Mouse (Mus musculus) CD4-positive, CD25-positive, alpha-beta regulatory T cell, adult 4 months (primary cell): ENCODE results near the gene Lurap1. TPM values are rescaled to one million over a fixed set of nuclear protein-coding genes. Genes with fewer than 3 reads are reported as not detected.

Source experiments
- ATAC-seq: one replicate; pipeline ENCODE4 v1.8.0; 2017
- polyA plus RNA-seq, 2 experiments: library from polyadenylated mRNA; unstranded; fragments of 100-300 nt; shearing (Covaris generic); gene quantifications; one replicate each; pipeline ENCODE4 v1.2.1; 2017

Lurap1 gene
- polyA plus RNA-seq, 2 experiments from 2014 or later = 0.39 to 0.61 TPM

- ATAC-seq = no peak
These were observed 9.6 kb upstream of the Lurap1 start for GRCm38 (mm10) chr4:116160769-116161168.

GRCm38 (mm10) chr4:116159912-116160311, 8.8 kb upstream of the Lurap1 start:
- ATAC-seq = peak; percentile 83

GRCm38 (mm10) chr4:116157882-116158281, 6.7 kb upstream of the Lurap1 start:
- ATAC-seq = no peak

- ATAC-seq = no peak
These were observed 1.6 kb upstream of the Lurap1 start for GRCm38 (mm10) chr4:116152702-116153101.

- no peak for ATAC-seq
These were observed 296 bp downstream of the Lurap1 start for GRCm38 (mm10) chr4:116150862-116151221.

- ATAC-seq = peak; percentile 92
These were observed 829 bp downstream of the Lurap1 start for GRCm38 (mm10) chr4:116150156-116150861.

GRCm38 (mm10) chr4:116149812-116150155, 1.4 kb downstream of the Lurap1 start:
- ATAC-seq = no peak

- ATAC-seq = peak; percentile 57
These were observed 7.0 kb downstream of the Lurap1 start for GRCm38 (mm10) chr4:116143891-116144717.

GRCm38 (mm10) chr4:116143317-116143811, 7.8 kb downstream of the Lurap1 start:
- ATAC-seq = peak; percentile 38

GRCm38 (mm10) chr4:116142269-116142668, 8.9 kb downstream of the Lurap1 start:
- ATAC-seq = no peak

GRCm38 (mm10) chr4:116141736-116142135, 9.4 kb downstream of the Lurap1 start:
- ATAC-seq = no peak

GRCm38 (mm10) chr4:116140801-116141574, 10.2 kb downstream of the Lurap1 start:
- ATAC-seq = no peak

GRCm38 (mm10) chr4:116137421-116137996, 13.6 kb downstream of the Lurap1 start:
- ATAC-seq = no peak

GRCm38 (mm10) chr4:116134990-116135389, 16.1 kb downstream of the Lurap1 start:
- ATAC-seq = peak; percentile 80

GRCm38 (mm10) chr4:116133126-116133525, 18.0 kb downstream of the Lurap1 start:
- no peak for ATAC-seq

- no peak for ATAC-seq
These were observed 23.2 kb downstream of the Lurap1 start for GRCm38 (mm10) chr4:116127956-116128355.

GRCm38 (mm10) chr4:116125803-116126386, 25.2 kb downstream of the Lurap1 start:
- no peak for ATAC-seq

- ATAC-seq = peak; percentile 98
These were observed 27.3 kb downstream of the Lurap1 start, which contains the start of the genes Rad54l and Pomgnt1 for GRCm38 (mm10) chr4:116123602-116124519. Rad54l (minus strand) TSS chr4:116123690. Pomgnt1 (plus strand) TSS chr4:116123840.

- no peak for ATAC-seq
These were observed 28.4 kb downstream of the Lurap1 start for GRCm38 (mm10) chr4:116122762-116123161.

GRCm38 (mm10) chr4:116111486-116111885, 39.7 kb downstream of the Lurap1 start:
- no peak for ATAC-seq

GRCm38 (mm10) chr4:116110695-116111094, 40.4 kb downstream of the Lurap1 start:
- no peak for ATAC-seq
